Mouse (Mus musculus) liver, embryonic 14.5 days (tissue): ENCODE measurements around the gene Gm20683. TPM values are rescaled to one million over a fixed set of nuclear protein-coding genes. Genes with fewer than 3 reads are reported as not detected.
A peak's percentile ranks its signal among the peaks of the same experiment; 100 is the strongest.
"Not testable (repeated sequence)": the region's sequence is repeated elsewhere in the genome, so short reads cannot be mapped to it uniquely, and the experiment has no call there.

Experiments
- ATAC-seq: fragments of 200-750 bp; cut with Nextera tagmentation; 2 replicates; pipeline ENCODE4 v1.8.0; 2017; ENCODE audit warnings: moderate number of reproducible peaks, mild to moderate bottlenecking, moderate library complexity; ENCODE audit not compliant: insufficient read depth
- DNase-seq, 3 experiments: peaks; one replicate each; pipeline ENCODE4 v3.0.0-alpha.2; 2012 to 2013; ENCODE audit warnings: low read depth in 3 of 3, low spot score in 3 of 3
- H3K27ac ChIP-seq: fragments of 300-500 bp; sonication (generic); 2 replicates; pipeline ENCODE4 v1.5.1; 2014; ENCODE audit warnings: moderate library complexity, mild to moderate bottlenecking, control low read depth, inconsistent platforms
- H3K27me3 ChIP-seq: fragments of 300-500 bp; sonication (generic); 2 replicates; pipeline ENCODE4 v1.6.1; 2014; ENCODE audit warnings: mild to moderate bottlenecking, low read length, moderate library complexity; ENCODE audit not compliant: control insufficient read depth, insufficient read depth
- H3K36me3 ChIP-seq: fragments of 300-500 bp; sonication (generic); replicated peaks from 2 replicates; pipeline ENCODE4 v1.6.1; 2014; ENCODE audit warnings: low read depth; ENCODE audit not compliant: control insufficient read depth, insufficient read depth
- H3K4me1 ChIP-seq, 2 experiments: fragments of 200-500 bp in 1 of 2; fragments of 300-500 bp in 1 of 2; sonication (generic) in 1 of 2; replicated peaks; 2 replicates each; pipeline ENCODE4 v1.6.1; 2012 to 2014; ENCODE audit warnings: antibody characterized with exemption in 1 of 2, inconsistent platforms in 1 of 2, low read length in 1 of 2; ENCODE audit not compliant: control insufficient read depth in 2 of 2, insufficient read depth in 2 of 2
- H3K4me2 ChIP-seq: fragments of 300-500 bp; sonication (generic); 2 replicates; pipeline ENCODE4 v1.6.1; 2014; ENCODE audit warnings: low read depth, mild to moderate bottlenecking, control low read depth, moderate library complexity
- H3K4me3 ChIP-seq, 2 experiments: fragments of 200-500 bp in 1 of 2; fragments of 300-500 bp in 1 of 2; sonication (generic) in 1 of 2; 2 replicates each; pipeline ENCODE4 v1.5.1; 2012 to 2014; ENCODE audit warnings: low read depth in 2 of 2, low read length in 2 of 2, mild to moderate bottlenecking in 2 of 2, control low read depth in 1 of 2, inconsistent platforms in 1 of 2, moderate library complexity in 1 of 2; ENCODE audit not compliant: insufficient read depth in 1 of 2
- H3K9ac ChIP-seq: fragments of 300-500 bp; sonication (generic); replicated peaks from 2 replicates; pipeline ENCODE4 v1.6.1; 2014; ENCODE audit warnings: mild to moderate bottlenecking, control low read depth, moderate library complexity
- H3K9me3 ChIP-seq: fragments of 300-500 bp; sonication (generic); 2 replicates; pipeline ENCODE4 v1.6.1; 2016; ENCODE audit warnings: low read length, mixed read lengths; ENCODE audit not compliant: control insufficient read depth
- CTCF ChIP-seq: IDR thresholded peaks from 2 replicates; pipeline ENCODE4 v1.5.1; 2016; ENCODE audit warnings: antibody characterized with exemption, low read depth, control low read depth
- EP300 ChIP-seq: IDR thresholded peaks from 2 replicates; pipeline ENCODE4 v1.6.1; 2016; ENCODE audit warnings: antibody characterized with exemption, low read depth
- WGBS: fragments of 180-500 bp; shearing (Covaris S2); extraction: QIAGEN DNeasy Blood & Tissue Kit; methylation state at CpG from one replicate; pipeline ENCODE4 v1.1.7; 2014; ENCODE audit not compliant: insufficient replicate concordance; 5-methylcytosine and 5-hydroxymethylcytosine counted together
- polyA plus RNA-seq, 2 experiments: library from polyadenylated mRNA; depleted of rRNA in 1 of 2; stranded (reverse) in 1 of 2; unstranded in 1 of 2; fragments of >200 nt; fragmentation: Nextera tagmentation in 1 of 2; extraction: Ambion mirVana in 1 of 2; gene quantifications; 2 replicates each; pipeline versions ENCODE4 v1.2.1 to v1.2.3; 2012 to 2014

Gm20683 gene
- polyA plus RNA-seq, 2 experiments, result 3.3 TPM; not detected in 1

DNA sequence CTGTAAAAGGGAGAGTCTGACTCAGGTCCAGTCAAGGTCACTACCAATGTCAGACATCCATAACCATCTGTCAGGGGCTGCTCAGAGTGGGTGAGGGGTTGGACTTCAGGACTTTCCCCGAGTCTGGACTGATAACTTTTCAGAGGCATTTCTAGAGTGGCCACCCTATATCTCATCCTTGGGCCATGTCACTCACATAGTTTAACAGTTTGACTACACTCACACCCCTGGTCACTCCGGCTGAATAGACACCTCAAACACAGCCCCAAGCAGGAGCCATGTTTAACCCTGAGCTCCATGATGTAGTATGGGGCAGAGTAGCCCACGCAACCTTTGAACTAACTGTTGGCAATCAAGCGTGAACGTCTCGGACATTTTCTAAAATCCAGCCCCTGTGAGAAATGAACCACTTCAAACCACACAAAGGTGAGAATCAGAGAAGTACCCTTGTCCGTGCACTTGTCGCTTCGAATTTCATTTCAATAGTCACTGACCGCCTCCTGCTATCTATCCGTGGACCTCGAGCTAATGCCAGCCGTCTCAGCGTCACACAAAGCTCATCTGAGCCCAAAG, 32.7 kb upstream of the Gm20683 start:
- H3K4me1 ChIP-seq, result peaks cover 4 to 13% of the 10 kb centered on the region in 2 experiments
- H3K4me2 ChIP-seq, result peak overlapping the region; percentile 94
- H3K36me3 ChIP-seq, result peaks cover 3% of the 10 kb centered on the region; the same call in 1 of the 2 replicates
- no peaks in the 10 kb centered on the region for H3K9me3 ChIP-seq
- 9% methylated on average over 14 of the region's 14 CpGs for WGBS
- DNase-seq (no peak), ATAC-seq (no peak)
- peak overlapping the region; percentile 56 for H3K9ac ChIP-seq
- no peaks in the 10 kb centered on the region for H3K27me3 ChIP-seq
- peak overlapping the region; percentile 91 to 93 for H3K4me3 ChIP-seq
- H3K27ac ChIP-seq, result peak overlapping the region; percentile 56
- TF ChIP-seq CTCF (no peak), EP300 (no peak)

DNA sequence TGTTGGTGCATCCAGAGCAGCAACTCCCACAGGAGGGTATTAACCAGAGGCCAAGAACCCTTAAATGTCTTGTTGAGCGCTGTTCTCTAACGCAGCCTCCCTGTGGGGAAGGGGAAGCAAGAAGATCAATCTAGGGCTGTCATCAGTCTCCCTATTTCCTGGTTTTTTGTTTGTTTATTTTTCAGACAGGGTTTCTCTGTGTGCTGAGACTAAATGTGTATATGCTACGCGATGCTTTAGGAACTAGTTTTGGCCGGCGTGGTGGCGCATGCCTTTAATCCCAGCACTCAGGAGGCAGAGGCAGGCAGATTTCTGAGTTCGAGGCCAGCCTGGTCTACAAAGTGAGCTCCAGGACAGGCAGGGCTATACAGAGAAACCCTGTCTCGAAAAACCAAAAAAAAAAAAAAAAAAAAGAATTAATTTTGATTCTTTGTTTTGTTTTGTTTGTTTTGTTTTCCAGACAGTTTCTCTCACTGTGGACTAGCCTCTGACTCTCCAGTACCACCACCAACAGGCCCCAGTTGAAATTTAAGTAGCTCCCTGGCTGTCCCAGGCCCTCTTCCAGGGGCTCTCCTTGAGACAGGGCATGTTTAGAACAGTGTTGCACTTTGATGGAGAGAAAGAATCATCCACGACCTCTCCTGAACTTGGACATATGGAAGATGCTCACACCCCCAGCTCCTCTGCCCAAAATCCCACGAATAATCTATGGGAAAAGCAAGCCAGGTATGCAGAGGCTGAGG, 32.0 kb upstream of the Gm20683 start:
- H3K4me2 ChIP-seq, result peak overlapping the region; percentile 94
- peak overlapping the region; percentile 91 to 93; a peak in 3 of 4 replicates for H3K4me3 ChIP-seq
- 66% methylated on average over 11 of the region's 11 CpGs for WGBS

DNA sequence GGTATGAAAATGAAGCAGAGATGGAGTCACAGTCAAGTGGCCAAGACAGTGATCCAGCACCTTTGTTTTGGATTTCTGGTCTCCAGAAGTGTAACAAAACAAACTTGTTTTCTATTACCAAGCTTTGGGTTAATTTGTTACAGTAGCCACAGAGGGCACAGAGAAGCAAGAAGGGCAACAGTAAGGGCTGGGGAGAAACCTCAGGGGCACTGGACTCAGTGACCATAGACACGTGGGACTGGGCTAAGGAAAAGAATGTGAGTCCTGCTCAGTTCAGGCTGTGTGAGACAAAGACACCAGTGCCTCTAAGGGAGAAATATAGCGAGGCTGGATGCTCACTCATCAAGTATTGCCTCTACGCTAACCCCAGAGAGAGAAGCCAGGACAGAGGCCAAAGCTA, 31.1 kb upstream of the Gm20683 start:
- DNase-seq (no peak), ATAC-seq (no peak)
- Histone ChIP-seq H3K27ac (no peak overlapping the region), H3K36me3 (peaks cover under 1% of the 10 kb centered on the region; the same call in 1 of the 2 replicates), H3K9me3 (no peaks in the 10 kb centered on the region), H3K4me2 (no peak overlapping the region), H3K27me3 (no peaks in the 10 kb centered on the region), H3K9ac (no peak overlapping the region), H3K4me1 (peaks cover 4 to 20% of the 10 kb centered on the region in 2 experiments), H3K4me3 (no peak overlapping the region)
- no peak for TF ChIP-seq EP300
- no peak for TF ChIP-seq CTCF
- 68% methylated on average over 3 of the region's 3 CpGs for WGBS

More for the DNA sequence above, 32.0 kb upstream of the Gm20683 start:
- Histone ChIP-seq H3K27ac (no peak overlapping the region), H3K9me3 (no peaks in the 10 kb centered on the region), H3K4me1 (peaks cover 4 to 16% of the 10 kb centered on the region in 2 experiments), H3K36me3 (peaks cover 3% of the 10 kb centered on the region; the same call in 1 of the 2 replicates), H3K27me3 (no peaks in the 10 kb centered on the region), H3K9ac (no peak overlapping the region; the same call in 1 of the 2 replicates)
- ATAC-seq (no peak), DNase-seq (no peak)
- TF ChIP-seq CTCF (no peak), EP300 (no peak)

DNA sequence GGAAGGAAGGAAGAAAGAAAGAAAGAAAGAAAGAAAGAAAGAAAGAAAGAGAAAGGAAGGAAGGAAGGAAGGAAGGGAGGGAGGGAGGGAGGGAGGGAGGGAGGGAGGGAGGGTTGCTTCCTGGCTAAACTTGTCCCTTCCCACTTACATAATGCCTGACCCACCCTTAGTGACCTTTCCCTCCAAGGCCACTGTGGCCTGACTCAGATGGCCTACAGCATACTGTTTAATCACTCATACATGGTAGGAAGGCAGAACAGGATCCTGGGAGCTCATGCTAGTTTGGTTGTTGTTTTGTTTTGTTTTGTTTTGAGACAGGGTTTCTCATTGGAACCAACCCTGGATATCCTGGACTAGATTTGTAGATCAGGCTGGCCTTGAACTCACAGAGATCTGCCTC, 30.0 kb upstream of the Gm20683 start:
- not testable (repeated sequence) for DNase-seq, H3K4me2 ChIP-seq, H3K27ac ChIP-seq, H3K27me3 ChIP-seq, H3K36me3 ChIP-seq, ATAC-seq, H3K9me3 ChIP-seq, H3K9ac ChIP-seq, H3K4me3 ChIP-seq
- peaks cover 4 to 24% of the 10 kb centered on the region in 2 experiments for H3K4me1 ChIP-seq

DNA sequence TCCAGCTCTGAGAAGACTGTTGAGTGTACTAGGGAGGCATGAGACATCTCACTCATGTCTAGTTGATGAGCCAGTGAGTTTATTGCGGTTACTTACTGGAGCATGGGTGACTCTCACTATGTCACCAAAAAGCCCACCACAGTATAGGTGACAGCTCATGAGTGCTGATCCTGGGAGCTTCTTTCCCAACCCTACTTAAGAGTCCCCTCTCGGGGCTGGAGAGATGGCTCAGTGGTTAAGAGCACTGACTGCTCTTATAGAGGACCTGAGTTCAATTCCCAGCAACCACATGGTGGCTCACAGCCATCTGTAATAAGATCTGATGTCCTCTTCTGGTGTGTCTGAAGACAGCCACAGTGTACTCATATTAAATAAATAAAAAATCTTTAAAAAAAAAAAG, 28.4 kb upstream of the Gm20683 start:
- DNase-seq (no peak), ATAC-seq (no peak)
- no peaks in the 10 kb centered on the region; the same call in 1 of the 2 replicates for H3K36me3 ChIP-seq
- no peaks in the 10 kb centered on the region for H3K9me3 ChIP-seq
- no peak for TF ChIP-seq CTCF
- TF ChIP-seq EP300, result no peak
- H3K4me2 ChIP-seq, result no peak overlapping the region
- 73% methylated on average over 2 of the region's 2 CpGs for WGBS
- H3K4me3 ChIP-seq, result no peak overlapping the region
- no peak overlapping the region for H3K9ac ChIP-seq
- no peaks in the 10 kb centered on the region for H3K27me3 ChIP-seq
- H3K4me1 ChIP-seq, result peaks cover 0 to 22% of the 10 kb centered on the region in 2 experiments; a peak in 3 of 4 replicates
- no peak overlapping the region for H3K27ac ChIP-seq
